Mouse (Mus musculus) kidney, adult 2 months (tissue): Measurements from ENCODE around the gene Grip1.

Experiments used
- CTCF ChIP-seq: fragments of 200-500 bp; conservative IDR thresholded peaks from 2 replicates; pipeline ENCODE4 v1.5.1; 2011; ENCODE audit warnings: low read depth, mild to moderate bottlenecking, control low read depth, low read length, moderate library complexity, mixed read lengths; ENCODE audit not compliant: insufficient read depth, insufficient read length
- POLR2A ChIP-seq: fragments of 200-500 bp; IDR thresholded peaks from one replicate; pipeline ENCODE4 v1.6.1; 2011; ENCODE audit warnings: low read depth, low read length, control low read depth

DNA sequence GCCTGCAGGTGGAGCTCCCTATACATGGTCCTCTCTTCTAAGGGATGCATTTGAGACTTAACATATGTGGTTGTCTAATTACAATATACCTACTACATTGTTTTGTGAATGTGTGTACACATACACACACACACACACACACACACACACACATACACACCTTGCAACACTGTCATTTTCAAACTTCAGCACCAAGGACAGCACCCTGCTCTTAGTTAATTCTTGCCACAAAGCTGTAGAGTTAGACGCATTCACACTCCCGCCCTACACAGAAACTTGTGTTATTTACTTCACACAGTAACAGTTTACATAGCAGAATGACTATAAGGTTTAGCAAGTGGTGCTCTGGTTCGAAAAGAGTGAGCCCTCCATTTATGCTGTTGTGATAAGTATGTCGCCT, 251.7 kb downstream of the Grip1 start:
- TF ChIP-seq CTCF (no peak), POLR2A (no peak)
